Mouse (Mus musculus): ENCODE data around the gene Cyp2w1. TPM values are rescaled to one million over a fixed set of nuclear protein-coding genes. Genes with fewer than 3 reads are reported as not detected.
"Not testable (repeated sequence)": the region's sequence is repeated elsewhere in the genome, so short reads cannot be mapped to it uniquely, and the experiment has no call there.

Cyp2w1 gene
- polyA plus RNA-seq, 1 experiment, result not detected

DNA sequence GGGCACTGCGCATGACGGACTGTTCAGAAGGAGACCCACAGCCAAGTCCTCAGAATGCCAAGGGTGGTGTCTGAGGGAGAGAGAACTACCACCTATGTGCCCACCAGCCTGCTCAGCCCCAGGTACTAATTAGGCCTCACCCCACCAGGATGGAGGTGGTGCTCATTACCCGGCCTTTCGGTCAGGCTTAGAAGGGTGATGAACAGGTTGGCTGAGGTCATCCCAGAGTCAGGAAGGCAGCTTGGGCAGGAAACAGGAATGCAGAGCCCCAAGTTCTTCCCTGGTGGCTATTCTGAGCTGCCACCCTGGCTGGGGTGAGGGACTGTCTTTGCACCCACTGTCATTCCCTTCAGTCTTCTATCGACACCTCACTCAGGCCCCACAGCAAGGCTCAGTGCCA lies 33.6 kb downstream of the Cyp2w1 start:
- Histone ChIP-seq H3K4me2 (ENCODE audit: low read depth) (no peak overlapping the region), H3ac (ENCODE audit: control insufficient read depth, insufficient read length) (no peak overlapping the region), H3K27me3 (ENCODE audit: control insufficient read depth, insufficient read depth, insufficient read length) (no peaks in the 10 kb centered on the region), H3K4me3 (no peak overlapping the region), H3K36me3 (ENCODE audit: control insufficient read depth, insufficient read depth) (no peaks in the 10 kb centered on the region), H3K79me2 (ENCODE audit: control insufficient read depth, insufficient read depth) (no peaks in the 10 kb centered on the region)
- TF ChIP-seq SRF (IDR thresholded peaks at IDR 0.05; ENCODE audit: control insufficient read depth, insufficient read length, low read depth) (no peak), TCF12 (IDR thresholded peaks at IDR 0.05; ENCODE audit: insufficient read depth, poor library complexity, severe bottlenecking) (no peak), MAX (IDR thresholded peaks at IDR 0.05; ENCODE audit: low read depth) (no peak), MYOD1 (IDR thresholded peaks at IDR 0.05; ENCODE audit: control insufficient read depth in 1 of 3, insufficient read length in 2 of 3, low read depth in 2 of 3) (no peak)

DNA sequence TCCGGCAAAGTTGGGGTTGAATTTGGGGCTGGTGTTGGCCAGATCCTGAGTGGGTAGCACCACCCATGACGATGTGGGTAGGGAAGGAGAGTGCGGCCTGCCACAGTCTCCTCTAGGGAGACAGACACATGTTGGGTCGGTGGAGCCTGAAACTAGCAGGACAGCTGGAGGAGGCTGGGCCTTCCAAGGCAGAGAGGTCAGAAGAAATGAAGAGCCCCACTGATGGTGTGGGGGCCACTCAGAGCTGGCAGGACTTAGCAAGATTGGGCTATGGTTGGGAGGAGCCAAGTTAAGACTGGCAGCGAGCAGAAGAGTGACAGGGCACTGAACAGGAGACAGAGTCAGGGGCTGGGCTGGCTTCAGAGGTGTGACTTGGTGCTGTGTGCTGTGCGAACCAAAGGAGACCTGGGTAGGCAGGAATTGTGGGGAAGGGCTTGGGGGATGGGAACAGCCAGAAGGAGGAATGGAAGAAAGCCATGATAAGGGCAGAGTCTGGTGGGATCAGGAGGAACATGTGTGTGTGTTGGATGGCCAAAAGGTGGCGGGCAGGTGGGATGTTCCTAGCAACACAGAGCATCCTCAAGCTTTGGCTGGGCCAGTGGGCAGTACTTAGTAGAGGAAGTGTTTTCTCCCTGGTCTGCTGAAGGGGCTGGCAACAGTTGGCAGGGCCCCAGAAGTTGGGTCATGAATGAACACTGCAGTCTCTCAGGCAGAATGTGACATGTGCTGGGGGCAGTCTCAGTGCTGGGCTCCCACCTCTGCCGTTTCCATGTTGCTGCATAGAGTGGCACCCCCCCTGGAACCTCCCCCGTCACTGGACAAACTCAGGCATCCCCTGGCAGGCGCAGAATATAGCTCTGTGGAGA lies 35.1 kb downstream of the Cyp2w1 start:
- TF ChIP-seq TCF3 (IDR thresholded peaks at IDR 0.05; ENCODE audit: insufficient read length, low read depth) (no peak), MAX (IDR thresholded peaks at IDR 0.05; ENCODE audit: low read depth) (no peak), MYOD1 (IDR thresholded peaks at IDR 0.05; ENCODE audit: control insufficient read depth in 1 of 3, insufficient read length in 2 of 3, low read depth in 2 of 3) (no peak), POLR2AphosphoS2 (IDR thresholded peaks at IDR 0.05; ENCODE audit: insufficient read length, low read depth) (no peak)
- H3K27me3 ChIP-seq (ENCODE audit: control insufficient read depth, insufficient read depth, insufficient read length), result no peaks in the 10 kb centered on the region
- no peak overlapping the region for H3ac ChIP-seq (ENCODE audit: control insufficient read depth, insufficient read length)
- H3K79me2 ChIP-seq (ENCODE audit: control insufficient read depth, insufficient read depth), result no peaks in the 10 kb centered on the region
- H3K36me3 ChIP-seq (ENCODE audit: control insufficient read depth, insufficient read depth), result no peaks in the 10 kb centered on the region
- no peak overlapping the region for H3K4me3 ChIP-seq
- H3K4me2 ChIP-seq (ENCODE audit: low read depth), result no peak overlapping the region

DNA sequence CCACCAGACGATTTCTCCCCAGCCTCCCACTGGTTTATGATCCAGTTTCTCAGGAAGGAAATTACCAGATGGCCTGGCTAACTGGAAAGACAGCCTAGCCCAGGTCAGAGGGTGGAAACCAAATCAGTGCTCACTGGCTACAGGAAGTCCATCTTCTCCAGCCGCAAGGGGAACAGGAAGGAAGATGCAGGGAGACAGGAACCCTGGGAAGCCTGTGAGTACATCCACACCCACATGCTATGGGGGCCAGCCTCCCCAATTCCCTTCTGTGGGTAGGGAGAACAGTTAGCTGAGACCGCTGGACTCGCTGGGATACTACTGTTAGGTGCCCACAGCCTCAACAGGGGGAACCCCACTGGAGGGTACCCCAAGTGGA lies 35.8 kb downstream of the Cyp2w1 start:
- Histone ChIP-seq H3K36me3 (ENCODE audit: control insufficient read depth, insufficient read depth) (no peaks in the 10 kb centered on the region), H3K4me3 (no peak overlapping the region), H3K4me2 (ENCODE audit: low read depth) (no peak overlapping the region), H3K27me3 (ENCODE audit: control insufficient read depth, insufficient read depth, insufficient read length) (no peaks in the 10 kb centered on the region), H3K79me2 (ENCODE audit: control insufficient read depth, insufficient read depth) (no peaks in the 10 kb centered on the region), H3ac (ENCODE audit: control insufficient read depth, insufficient read length) (no peak overlapping the region)
- TF ChIP-seq TCF3 (IDR thresholded peaks at IDR 0.05; ENCODE audit: insufficient read length, low read depth), result no peak

DNA sequence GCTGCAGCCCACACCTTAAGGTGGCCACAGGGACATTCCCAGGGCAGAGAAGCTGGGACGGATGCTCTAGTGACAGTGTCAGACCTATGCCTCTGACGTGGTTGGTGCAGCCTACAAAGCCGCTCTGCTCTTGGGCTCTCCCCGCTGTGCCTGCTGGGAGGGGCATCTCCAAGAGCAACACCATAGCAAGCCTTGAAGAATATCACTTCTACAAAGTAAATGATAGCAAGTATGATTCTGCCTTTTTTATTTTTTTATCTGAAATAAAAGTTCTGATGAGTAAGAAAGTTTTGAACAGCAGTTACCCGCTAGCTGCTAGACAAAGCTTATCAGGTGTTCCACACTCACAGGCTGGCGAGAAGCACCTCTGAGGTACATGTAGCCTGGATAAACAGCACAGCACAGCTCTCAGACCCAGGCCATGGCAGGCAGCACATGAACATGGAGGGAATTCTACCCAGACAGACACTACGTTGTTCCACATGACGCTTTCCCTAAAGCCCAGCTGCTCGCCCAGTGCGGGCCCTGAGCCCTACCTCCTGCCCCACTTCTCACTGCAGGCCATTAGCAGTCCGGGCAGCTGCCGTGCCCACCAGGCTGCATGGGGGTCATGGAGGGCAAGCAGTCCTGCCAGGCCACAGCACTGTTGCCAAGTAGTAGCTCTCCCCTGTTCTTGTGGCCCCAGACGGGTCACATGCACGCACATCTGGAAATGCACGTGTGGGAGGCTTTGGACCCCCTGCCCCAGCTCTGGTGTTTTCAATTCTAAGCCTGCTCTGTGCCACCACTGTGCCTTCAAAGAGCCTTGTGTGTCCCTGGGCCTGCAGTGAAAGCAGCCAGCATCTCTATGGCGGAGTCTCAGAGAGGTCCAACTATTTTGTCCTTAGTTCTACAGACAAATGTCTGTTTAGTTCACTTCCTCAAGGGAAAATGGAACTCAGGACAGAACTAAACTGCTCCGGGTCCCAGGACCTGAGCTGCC lies 36.6 kb downstream of the Cyp2w1 start:
- no peak overlapping the region for H3K4me2 ChIP-seq (ENCODE audit: low read depth)
- no peaks in the 10 kb centered on the region for H3K36me3 ChIP-seq (ENCODE audit: control insufficient read depth, insufficient read depth)
- no peaks in the 10 kb centered on the region for H3K79me2 ChIP-seq (ENCODE audit: control insufficient read depth, insufficient read depth)
- H3K27me3 ChIP-seq (ENCODE audit: control insufficient read depth, insufficient read depth, insufficient read length), result no peaks in the 10 kb centered on the region
- TF ChIP-seq USF1 (IDR thresholded peaks at IDR 0.05; ENCODE audit: low read depth), result no peak
- TF ChIP-seq REST (IDR thresholded peaks at IDR 0.05; ENCODE audit: insufficient read depth, insufficient read length), result no peak
- no peak for TF ChIP-seq SRF (IDR thresholded peaks at IDR 0.05; ENCODE audit: control insufficient read depth, insufficient read length, low read depth)
- no peak for TF ChIP-seq TCF3 (IDR thresholded peaks at IDR 0.05; ENCODE audit: insufficient read length, low read depth)
- TF ChIP-seq TCF12 (IDR thresholded peaks at IDR 0.05; ENCODE audit: insufficient read depth, poor library complexity, severe bottlenecking), result no peak
- TF ChIP-seq POLR2A (IDR thresholded peaks at IDR 0.05; ENCODE audit: insufficient read length, low read depth), result no peak
- TF ChIP-seq MYOD1 (IDR thresholded peaks at IDR 0.05; ENCODE audit: control insufficient read depth in 1 of 3, insufficient read length in 2 of 3, low read depth in 2 of 3), result peak in 2 of 3 experiments; percentile 32 to 56
- no peak for TF ChIP-seq MAX (IDR thresholded peaks at IDR 0.05; ENCODE audit: low read depth)
- no peak for TF ChIP-seq CEBPB (IDR thresholded peaks at IDR 0.05; ENCODE audit: insufficient read depth, poor library complexity, severe bottlenecking)
- TF ChIP-seq POLR2AphosphoS2 (IDR thresholded peaks at IDR 0.05; ENCODE audit: insufficient read length, low read depth), result peak; percentile 36
- TF ChIP-seq MYOG (IDR thresholded peaks at IDR 0.05; ENCODE audit: control insufficient read depth in 1 of 3, insufficient read depth in 1 of 3, insufficient read length in 2 of 3, low read depth in 2 of 3), result peak in 2 of 3 experiments; percentile 26 to 51
- no peak for TF ChIP-seq E2F4 (IDR thresholded peaks at IDR 0.05; ENCODE audit: insufficient read depth)
- no peak overlapping the region for H3ac ChIP-seq (ENCODE audit: control insufficient read depth, insufficient read length)
- H3K4me3 ChIP-seq, result no peak overlapping the region

DNA sequence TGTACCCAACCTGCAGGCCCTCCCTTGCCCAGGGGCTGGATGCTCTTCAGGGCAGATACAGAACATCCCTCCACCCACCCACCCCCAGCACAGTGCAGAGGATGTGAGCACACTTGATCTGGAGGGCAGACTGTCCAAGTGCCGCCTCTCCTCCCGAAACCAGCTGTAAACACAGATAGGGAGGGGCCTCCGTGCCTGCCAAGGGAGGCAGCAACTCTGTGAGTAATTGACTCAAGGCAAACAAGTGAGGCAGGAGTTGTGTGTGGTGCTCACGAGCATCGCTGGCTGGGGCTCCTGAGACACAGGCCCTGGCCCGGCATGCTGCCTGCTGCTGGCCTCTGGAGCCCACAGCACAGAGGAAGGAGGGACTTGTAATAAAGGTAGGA lies 37.3 kb downstream of the Cyp2w1 start:
- H3K79me2 ChIP-seq (ENCODE audit: control insufficient read depth, insufficient read depth), result no peaks in the 10 kb centered on the region
- no peaks in the 10 kb centered on the region for H3K27me3 ChIP-seq (ENCODE audit: control insufficient read depth, insufficient read depth, insufficient read length)
- TF ChIP-seq REST (IDR thresholded peaks at IDR 0.05; ENCODE audit: insufficient read depth, insufficient read length) (no peak), SRF (IDR thresholded peaks at IDR 0.05; ENCODE audit: control insufficient read depth, insufficient read length, low read depth) (no peak), CEBPB (IDR thresholded peaks at IDR 0.05; ENCODE audit: insufficient read depth, poor library complexity, severe bottlenecking) (no peak), MYOD1 (IDR thresholded peaks at IDR 0.05; ENCODE audit: control insufficient read depth in 1 of 3, insufficient read length in 2 of 3, low read depth in 2 of 3) (no peak), POLR2A (IDR thresholded peaks at IDR 0.05; ENCODE audit: insufficient read length, low read depth) (no peak), TCF3 (IDR thresholded peaks at IDR 0.05; ENCODE audit: insufficient read length, low read depth) (no peak), USF1 (IDR thresholded peaks at IDR 0.05; ENCODE audit: low read depth) (no peak), POLR2AphosphoS2 (IDR thresholded peaks at IDR 0.05; ENCODE audit: insufficient read length, low read depth) (no peak), E2F4 (IDR thresholded peaks at IDR 0.05; ENCODE audit: insufficient read depth) (no peak), MYOG (IDR thresholded peaks at IDR 0.05; ENCODE audit: control insufficient read depth in 1 of 3, insufficient read depth in 1 of 3, insufficient read length in 2 of 3, low read depth in 2 of 3) (no peak), TCF12 (IDR thresholded peaks at IDR 0.05; ENCODE audit: insufficient read depth, poor library complexity, severe bottlenecking) (no peak), MAX (IDR thresholded peaks at IDR 0.05; ENCODE audit: low read depth) (no peak)
- H3K4me3 ChIP-seq, result no peak overlapping the region
- H3K4me2 ChIP-seq (ENCODE audit: low read depth), result no peak overlapping the region
- no peaks in the 10 kb centered on the region for H3K36me3 ChIP-seq (ENCODE audit: control insufficient read depth, insufficient read depth)
- no peak overlapping the region for H3ac ChIP-seq (ENCODE audit: control insufficient read depth, insufficient read length)

DNA sequence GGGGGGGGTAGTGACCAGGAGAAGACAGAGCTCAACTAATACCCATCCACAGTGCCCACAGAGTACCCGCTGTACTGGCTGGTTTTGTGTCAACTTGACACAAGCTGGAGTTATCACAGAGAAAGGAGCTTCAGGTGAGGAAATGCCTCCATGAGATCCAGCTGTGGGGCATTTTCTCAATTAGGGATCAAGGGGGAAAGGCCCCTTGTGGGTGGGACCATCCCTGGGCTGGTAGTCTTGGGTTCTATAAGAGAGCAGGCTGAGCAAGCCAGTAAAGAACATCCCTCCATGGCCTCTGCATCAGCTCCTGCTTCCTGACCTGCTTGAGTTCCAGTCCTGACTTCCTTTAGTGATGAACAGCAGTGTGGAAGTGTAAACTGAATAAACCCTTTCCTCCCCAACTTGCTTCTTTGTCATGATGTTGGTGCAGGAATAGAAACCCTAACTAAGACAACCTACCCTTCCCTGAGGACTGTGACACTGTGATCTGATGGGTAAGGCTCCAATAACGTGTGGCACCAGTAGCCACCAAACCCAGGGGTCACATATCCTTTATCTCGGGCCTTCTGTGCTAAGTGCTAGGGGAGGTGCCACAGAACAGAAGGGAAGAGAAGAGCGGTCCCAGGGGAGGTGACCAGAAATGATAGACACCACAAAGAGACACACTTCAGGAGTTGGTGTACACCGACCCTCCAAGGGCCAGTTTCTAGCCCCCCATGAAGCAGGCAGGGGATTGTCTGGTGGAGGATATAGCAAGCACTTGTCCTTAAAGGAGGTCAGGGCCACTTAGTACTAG lies 38.1 kb downstream of the Cyp2w1 start:
- not testable (repeated sequence) for H3K36me3 ChIP-seq (ENCODE audit: control insufficient read depth, insufficient read depth); H3K4me2 ChIP-seq (ENCODE audit: low read depth); H3K27me3 ChIP-seq (ENCODE audit: control insufficient read depth, insufficient read depth, insufficient read length); H3K79me2 ChIP-seq (ENCODE audit: control insufficient read depth, insufficient read depth); H3K4me3 ChIP-seq; H3ac ChIP-seq (ENCODE audit: control insufficient read depth, insufficient read length)
